Mouse (Mus musculus): ENCODE results near the gene Calcoco1.

GRCm38 (mm10) chr15:102747286-102747640, 25.3 kb upstream of the Calcoco1 start:
- no peak for TF ChIP-seq CTCF (IDR thresholded peaks at IDR 0.05; ENCODE audit: control insufficient read depth, insufficient read depth, low read length)
- no peak for TF ChIP-seq POLR2A (IDR thresholded peaks at IDR 0.05; ENCODE audit: borderline replicate concordance, control insufficient read depth, low read depth, low read length)

All from bone marrow, adult 2 months (tissue).